Mouse (Mus musculus) forebrain, embryonic 16.5 days (tissue): ENCODE measurements around the gene Nr2c2ap. TPM values are rescaled to one million over a fixed set of nuclear protein-coding genes. Genes with fewer than 3 reads are reported as not detected.
A peak's percentile ranks its signal among the peaks of the same experiment; 100 is the strongest.

Experiments
- ATAC-seq: fragments of 200-750 bp; cut with Nextera tagmentation; 2 replicates; pipeline ENCODE4 v1.8.0; 2017; ENCODE audit warnings: mild to moderate bottlenecking, moderate library complexity
- H3K27ac ChIP-seq: fragments of 300-500 bp; sonication (generic); 2 replicates; pipeline ENCODE4 v1.5.1; 2014; ENCODE audit warnings: low read length, control low read depth
- H3K27me3 ChIP-seq: fragments of 300-500 bp; sonication (generic); replicated peaks from 2 replicates; pipeline ENCODE4 v1.6.1; 2014; ENCODE audit warnings: low read length; ENCODE audit not compliant: control insufficient read depth, insufficient read depth
- H3K36me3 ChIP-seq: fragments of 300-500 bp; sonication (generic); 2 replicates; pipeline ENCODE4 v1.6.1; 2014; ENCODE audit not compliant: control insufficient read depth, insufficient read depth
- H3K4me1 ChIP-seq: fragments of 300-500 bp; sonication (generic); replicated peaks from 2 replicates; pipeline ENCODE4 v1.6.1; 2014; ENCODE audit warnings: low read length; ENCODE audit not compliant: control insufficient read depth, insufficient read depth
- H3K4me2 ChIP-seq: fragments of 300-500 bp; sonication (generic); 2 replicates; pipeline ENCODE4 v1.6.1; 2014; ENCODE audit warnings: mild to moderate bottlenecking, low read length, control low read depth
- H3K4me3 ChIP-seq: fragments of 300-500 bp; sonication (generic); replicated peaks from 2 replicates; pipeline ENCODE4 v1.5.1; 2014; ENCODE audit warnings: mild to moderate bottlenecking, low read length, control low read depth
- H3K9ac ChIP-seq: fragments of 300-500 bp; sonication (generic); replicated peaks from 2 replicates; pipeline ENCODE4 v1.6.1; 2014; ENCODE audit warnings: low read depth, low read length, control low read depth
- H3K9me3 ChIP-seq: fragments of 300-500 bp; sonication (generic); 2 replicates; pipeline ENCODE4 v1.6.1; 2016; ENCODE audit warnings: low read length; ENCODE audit not compliant: control insufficient read depth
- WGBS: fragments of 180-500 bp; shearing (Covaris S2); extraction: QIAGEN DNeasy Blood & Tissue Kit; methylation state at CpG from one replicate; pipeline ENCODE4 v1.1.7; 2014; 5-methylcytosine and 5-hydroxymethylcytosine counted together
- polyA plus RNA-seq: library from polyadenylated mRNA; unstranded; fragments of >200 nt; fragmentation: Nextera tagmentation; extraction: Ambion mirVana; gene quantifications from 2 replicates; pipeline ENCODE4 v1.2.1, GENCODE M21; 2015

Nr2c2ap gene
- polyA plus RNA-seq, 1 experiment from 2014 or later = 44.8 TPM

DNA sequence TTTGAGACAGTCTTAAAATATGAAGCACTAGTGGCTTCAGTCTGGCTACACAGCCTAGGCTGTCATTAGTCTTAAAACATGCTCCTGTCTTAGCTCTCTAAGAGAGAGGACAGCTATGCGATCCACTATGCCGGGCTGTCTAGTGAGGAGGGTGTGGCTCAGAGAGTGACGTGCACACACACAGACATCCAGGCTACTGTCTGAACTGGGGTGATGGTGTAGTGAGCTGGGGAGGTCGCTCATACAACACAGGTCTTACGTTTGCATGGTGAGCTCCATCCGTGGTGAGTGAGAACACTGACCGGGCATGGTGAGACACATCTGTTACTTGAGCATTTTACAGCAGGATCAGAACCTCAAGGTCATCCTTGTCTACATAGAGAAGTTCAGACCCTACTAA, 40.1 kb downstream of the Nr2c2ap start:
- no peak for ATAC-seq
- Histone ChIP-seq H3K36me3 (no peaks in the 10 kb centered on the region), H3K27ac (no peak overlapping the region), H3K4me2 (no peak overlapping the region), H3K4me3 (no peak overlapping the region), H3K9ac (no peak overlapping the region), H3K27me3 (no peaks in the 10 kb centered on the region), H3K4me1 (peaks cover 30% of the 10 kb centered on the region), H3K9me3 (no peaks in the 10 kb centered on the region)
- 90% methylated on average over 7 of the region's 7 CpGs for WGBS

- peak within 1 kb of the TSS; percentile 76 for H3K4me3 ChIP-seq
- WGBS = 2% methylated on average over 27 of the region's 27 CpGs
- H3K9me3 ChIP-seq = no peaks in the 10 kb centered on the region
- H3K4me1 ChIP-seq = peaks cover 24% of the 10 kb centered on the region
- no peaks in the 10 kb centered on the region for H3K36me3 ChIP-seq
- H3K4me2 ChIP-seq = peak within 1 kb of the TSS; percentile 57
- H3K27me3 ChIP-seq = no peaks in the 10 kb centered on the region
- ATAC-seq = peak; percentile 98
- H3K27ac ChIP-seq = no peak within 1 kb of the TSS; the same call in 1 of the 2 replicates
- peak within 1 kb of the TSS; percentile 80 for H3K9ac ChIP-seq
These were observed 41.0 kb downstream of the Nr2c2ap start, which contains the start of gene Tmem161a for GRCm38 (mm10) chr8:70172043-70172681. TSS of gene Tmem161a (plus strand) at chr8:70172356.

GRCm38 (mm10) chr8:70173320-70173719, 42.2 kb downstream of the Nr2c2ap start:
- no peaks in the 10 kb centered on the region for H3K9me3 ChIP-seq
- H3K4me3 ChIP-seq = no peak overlapping the region
- no peak for ATAC-seq
- H3K36me3 ChIP-seq = no peaks in the 10 kb centered on the region; the same call in 1 of the 2 replicates
- no peak overlapping the region for H3K9ac ChIP-seq
- no peaks in the 10 kb centered on the region for H3K27me3 ChIP-seq
- no peak overlapping the region for H3K4me2 ChIP-seq
- peaks cover 24% of the 10 kb centered on the region for H3K4me1 ChIP-seq
- H3K27ac ChIP-seq = no peak overlapping the region
- WGBS = 75% methylated on average over 5 of the region's 5 CpGs

DNA sequence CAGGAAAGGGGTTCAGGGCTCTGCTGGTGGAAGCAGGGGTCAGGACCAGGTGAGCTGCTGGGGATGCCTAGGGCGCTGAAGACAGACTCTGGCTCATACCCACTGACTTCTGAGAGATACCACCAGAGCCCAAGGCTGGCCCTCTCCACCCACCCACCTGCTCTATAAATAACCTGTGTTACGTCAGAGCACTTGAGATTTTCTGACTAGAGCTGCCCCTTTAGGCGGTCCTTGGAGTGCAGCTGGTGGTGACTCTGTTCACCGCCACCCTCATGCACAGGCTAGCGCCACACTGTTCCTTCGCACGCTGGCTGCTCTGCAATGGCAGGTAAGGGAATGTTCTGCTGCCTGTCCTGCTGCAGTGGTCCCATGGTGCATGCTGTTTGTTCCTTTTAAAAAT, 42.9 kb downstream of the Nr2c2ap start:
- ATAC-seq = no peak
- Histone ChIP-seq H3K9ac (no peak overlapping the region), H3K27me3 (no peaks in the 10 kb centered on the region), H3K4me1 (peaks cover 24% of the 10 kb centered on the region), H3K4me2 (no peak overlapping the region), H3K9me3 (no peaks in the 10 kb centered on the region), H3K36me3 (no peaks in the 10 kb centered on the region; the same call in 1 of the 2 replicates), H3K4me3 (no peak overlapping the region), H3K27ac (no peak overlapping the region)
- 89% methylated on average over 7 of the region's 7 CpGs for WGBS

- no peaks in the 10 kb centered on the region for H3K9me3 ChIP-seq
- no peak overlapping the region for H3K27ac ChIP-seq
- ATAC-seq = no peak
- H3K36me3 ChIP-seq = no peaks in the 10 kb centered on the region; the same call in 1 of the 2 replicates
- no peaks in the 10 kb centered on the region for H3K27me3 ChIP-seq
- peaks cover 12% of the 10 kb centered on the region for H3K4me1 ChIP-seq
- no peak overlapping the region for H3K9ac ChIP-seq
- no peak overlapping the region for H3K4me3 ChIP-seq
- 89% methylated on average over 2 of the region's 2 CpGs for WGBS
- H3K4me2 ChIP-seq = no peak overlapping the region
These were observed 47.1 kb downstream of the Nr2c2ap start for GRCm38 (mm10) chr8:70178231-70178630.

DNA sequence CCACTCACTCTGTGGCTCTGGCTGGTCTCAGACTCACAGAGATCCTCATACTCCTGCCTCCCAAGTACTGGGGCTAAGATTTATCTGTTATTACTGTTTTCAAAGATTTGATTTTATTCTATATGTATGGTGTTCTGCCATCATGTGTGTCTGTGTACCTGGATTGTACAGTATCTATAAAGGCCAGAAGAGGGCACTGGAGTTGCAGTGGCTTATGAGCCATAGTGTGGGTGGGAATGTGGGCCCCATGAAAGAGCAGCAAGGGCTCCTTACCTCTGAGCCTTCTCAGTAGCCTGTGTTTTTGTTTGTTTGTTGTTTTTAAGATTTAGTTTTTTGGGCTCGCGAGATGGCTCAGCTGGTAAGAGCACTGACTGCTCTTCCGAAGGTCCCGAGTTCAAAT, 47.9 kb downstream of the Nr2c2ap start:
- peaks cover 6% of the 10 kb centered on the region for H3K4me1 ChIP-seq
- WGBS = 98% methylated on average over 4 of the region's 4 CpGs
- no peak overlapping the region for H3K9ac ChIP-seq
- H3K9me3 ChIP-seq = no peaks in the 10 kb centered on the region
- H3K4me2 ChIP-seq = no peak overlapping the region
- H3K36me3 ChIP-seq = no peaks in the 10 kb centered on the region; the same call in 1 of the 2 replicates
- H3K4me3 ChIP-seq = no peak overlapping the region
- H3K27me3 ChIP-seq = no peaks in the 10 kb centered on the region
- no peak overlapping the region for H3K27ac ChIP-seq
- no peak for ATAC-seq

GRCm38 (mm10) chr8:70181212-70181902, 50.2 kb downstream of the Nr2c2ap start:
- Histone ChIP-seq H3K36me3 (no peaks in the 10 kb centered on the region; the same call in 1 of the 2 replicates), H3K9me3 (no peaks in the 10 kb centered on the region), H3K9ac (no peak overlapping the region), H3K4me3 (no peak overlapping the region), H3K27ac (no peak overlapping the region), H3K27me3 (no peaks in the 10 kb centered on the region), H3K4me1 (no peaks in the 10 kb centered on the region), H3K4me2 (no peak overlapping the region)
- WGBS = 92% methylated on average over 16 of the region's 16 CpGs
- ATAC-seq = peak; percentile 13; the same call in 1 of the 2 replicates

- Histone ChIP-seq H3K27me3 (no peaks in the 10 kb centered on the region), H3K4me2 (no peak overlapping the region), H3K9ac (no peak overlapping the region), H3K4me1 (no peaks in the 10 kb centered on the region), H3K9me3 (no peaks in the 10 kb centered on the region), H3K36me3 (no peaks in the 10 kb centered on the region; the same call in 1 of the 2 replicates), H3K27ac (no peak overlapping the region), H3K4me3 (no peak overlapping the region)
- no peak for ATAC-seq
- WGBS = 84% methylated on average over 2 of the region's 2 CpGs
These were observed 50.7 kb downstream of the Nr2c2ap start for GRCm38 (mm10) chr8:70181903-70182252.

- Histone ChIP-seq H3K4me1 (no peaks in the 10 kb centered on the region), H3K27ac (no peak overlapping the region), H3K4me2 (no peak overlapping the region), H3K9ac (no peak overlapping the region), H3K9me3 (no peaks in the 10 kb centered on the region), H3K36me3 (no peaks in the 10 kb centered on the region), H3K27me3 (no peaks in the 10 kb centered on the region), H3K4me3 (no peak overlapping the region)
- ATAC-seq = no peak
- WGBS = 90% methylated on average over 4 of the region's 4 CpGs
These were observed 52.1 kb downstream of the Nr2c2ap start for GRCm38 (mm10) chr8:70183194-70183593.
